Mouse (Mus musculus) cortical plate, adult 2 months (tissue): ENCODE measurements around the gene Tln1. TPM values are rescaled to one million over a fixed set of nuclear protein-coding genes. Genes with fewer than 3 reads are reported as not detected.

Experiments
- H3K27ac ChIP-seq: fragments of 200-500 bp; 2 replicates; pipeline ENCODE4 v1.5.1; 2012; ENCODE audit warnings: low read length, control low read depth, inconsistent platforms; ENCODE audit not compliant: insufficient read depth
- H3K4me1 ChIP-seq: fragments of 200-500 bp; 2 replicates; pipeline ENCODE4 v1.6.1; 2011; ENCODE audit warnings: low read length; ENCODE audit not compliant: control insufficient read depth, insufficient read depth
- H3K4me3 ChIP-seq: fragments of 200-500 bp; 2 replicates; pipeline ENCODE4 v1.5.1; 2011; ENCODE audit warnings: mild to moderate bottlenecking, low read length, control low read depth; ENCODE audit not compliant: insufficient read depth
- CTCF ChIP-seq: fragments of 200-500 bp; IDR thresholded peaks from 2 replicates; pipeline ENCODE4 v1.5.1; 2011; ENCODE audit warnings: mild to moderate bottlenecking, control low read depth, low read length; ENCODE audit not compliant: insufficient read depth; ENCODE audit errors: extremely low read depth
- POLR2A ChIP-seq: fragments of 200-500 bp; IDR thresholded peaks from 2 replicates; pipeline ENCODE4 v1.6.1; 2011; ENCODE audit warnings: mild to moderate bottlenecking, low read length, control low read depth; ENCODE audit not compliant: insufficient read depth; ENCODE audit errors: extremely low read depth
- polyA plus RNA-seq: library from polyadenylated mRNA; depleted of rRNA; stranded (reverse); fragments of >200 nt; gene quantifications from 2 replicates; pipeline ENCODE4 v1.2.3, GENCODE M21; 2012

Tln1 gene
- polyA plus RNA-seq, 1 experiment: 44.3 TPM

GRCm38 (mm10) chr4:43591543-43591942 lies 29.1 kb upstream of the Tln1 start:
- TF ChIP-seq POLR2A: no peak
- no peak for TF ChIP-seq CTCF
- no peak overlapping the region for H3K27ac ChIP-seq
- no peak overlapping the region for H3K4me3 ChIP-seq
- H3K4me1 ChIP-seq: no peaks in the 10 kb centered on the region

- Histone ChIP-seq H3K4me3 (no peak overlapping the region), H3K27ac (no peak overlapping the region), H3K4me1 (no peaks in the 10 kb centered on the region)
- TF ChIP-seq CTCF (no peak), POLR2A (no peak)
Observed at GRCm38 (mm10) chr4:43587681-43588080, 25.2 kb upstream of the Tln1 start.

- TF ChIP-seq POLR2A: no peak
- TF ChIP-seq CTCF: no peak
- Histone ChIP-seq H3K27ac (no peak overlapping the region), H3K4me1 (no peaks in the 10 kb centered on the region), H3K4me3 (no peak overlapping the region)
Observed at GRCm38 (mm10) chr4:43586411-43586810, 23.9 kb upstream of the Tln1 start.

GRCm38 (mm10) chr4:43585682-43586081 lies 23.2 kb upstream of the Tln1 start:
- Histone ChIP-seq H3K4me3 (no peak overlapping the region), H3K4me1 (no peaks in the 10 kb centered on the region), H3K27ac (no peak overlapping the region)
- no peak for TF ChIP-seq CTCF
- no peak for TF ChIP-seq POLR2A

- Histone ChIP-seq H3K27ac (no peak within 1 kb of the TSS), H3K4me1 (peaks cover 2% of the 10 kb centered on the region), H3K4me3 (no peak within 1 kb of the TSS)
- no peak for TF ChIP-seq CTCF
- TF ChIP-seq POLR2A: 0 out of 2 replicates have a peak, but pooled peaks have one; percentile 4
Observed at GRCm38 (mm10) chr4:43584444-43585416, 22.2 kb upstream of the Tln1 start, which contains the start of gene Msmp. Msmp (minus strand) TSS chr4:43584494.

GRCm38 (mm10) chr4:43583421-43583820 lies 20.9 kb upstream of the Tln1 start:
- Histone ChIP-seq H3K4me3 (no peak overlapping the region), H3K4me1 (peaks cover 2% of the 10 kb centered on the region), H3K27ac (no peak overlapping the region)
- no peak for TF ChIP-seq CTCF
- no peak for TF ChIP-seq POLR2A

- peaks cover 2% of the 10 kb centered on the region for H3K4me1 ChIP-seq
- no peak for TF ChIP-seq POLR2A
- H3K27ac ChIP-seq: no peak overlapping the region
- H3K4me3 ChIP-seq: no peak overlapping the region
Observed at GRCm38 (mm10) chr4:43582241-43582640, 19.8 kb upstream of the Tln1 start.

- TF ChIP-seq POLR2A (no peak), CTCF (no peak)
- Histone ChIP-seq H3K27ac (no peak overlapping the region), H3K4me3 (no peak overlapping the region), H3K4me1 (peaks cover 10% of the 10 kb centered on the region)
Observed at GRCm38 (mm10) chr4:43581381-43581780, 18.9 kb upstream of the Tln1 start.

- no peak overlapping the region for H3K4me3 ChIP-seq
- peaks cover 12% of the 10 kb centered on the region for H3K4me1 ChIP-seq
- H3K27ac ChIP-seq: no peak overlapping the region
- no peak for TF ChIP-seq CTCF
- no peak for TF ChIP-seq POLR2A
Observed at GRCm38 (mm10) chr4:43580721-43581120, 18.2 kb upstream of the Tln1 start.

GRCm38 (mm10) chr4:43579731-43580130 lies 17.2 kb upstream of the Tln1 start:
- TF ChIP-seq CTCF (no peak), POLR2A (no peak)
- Histone ChIP-seq H3K4me1 (peaks cover 12% of the 10 kb centered on the region), H3K4me3 (peak overlapping the region; percentile 82; the same call in 1 of the 2 replicates), H3K27ac (no peak overlapping the region)
